Mouse (Mus musculus) layer of hippocampus, postnatal 25 days (tissue): ENCODE measurements around the gene Odf4. TPM values are rescaled to one million over a fixed set of nuclear protein-coding genes. Genes with fewer than 3 reads are reported as not detected.
"Not testable (repeated sequence)": the region's sequence is repeated elsewhere in the genome, so short reads cannot be mapped to it uniquely, and the experiment has no call there.

Source experiments
- DNase-seq, 2 experiments: peaks; one replicate each; pipeline ENCODE4 v3.0.0; 2022; ENCODE audit warnings: mixed read lengths in 2 of 2, low spot score in 1 of 2; ENCODE audit errors: extremely low spot score in 1 of 2
- total RNA-seq, 2 experiments: library from RNA; stranded (reverse); gene quantifications; 2 replicates each; pipeline ENCODE4 v1.2.3; 2021

Gene Odf4
- total RNA-seq = not detected

DNA sequence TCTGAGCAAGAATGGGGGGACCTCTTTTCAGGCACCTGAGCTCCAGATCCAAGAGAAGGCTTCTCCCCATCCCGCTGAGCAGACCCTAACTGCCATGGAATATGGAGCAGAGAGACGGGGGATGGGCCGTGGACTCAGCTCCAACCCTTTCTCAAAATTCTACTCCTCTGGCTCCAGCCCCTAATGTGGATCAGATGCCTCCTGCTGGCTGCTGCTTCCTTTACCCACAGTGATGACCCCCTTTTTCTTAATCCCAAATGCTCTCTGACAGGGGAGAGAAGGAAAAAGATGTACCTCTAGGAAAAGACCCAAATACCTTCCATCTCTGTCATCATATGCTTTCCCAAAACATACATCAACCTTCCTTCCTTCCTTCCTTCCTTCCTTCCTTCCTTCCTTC is at the start of gene Odf4:
Gene Odf4, minus strand, starts transcription at position 101 of the 400 bp plus-strand sequence.
- no peak for DNase-seq

DNA sequence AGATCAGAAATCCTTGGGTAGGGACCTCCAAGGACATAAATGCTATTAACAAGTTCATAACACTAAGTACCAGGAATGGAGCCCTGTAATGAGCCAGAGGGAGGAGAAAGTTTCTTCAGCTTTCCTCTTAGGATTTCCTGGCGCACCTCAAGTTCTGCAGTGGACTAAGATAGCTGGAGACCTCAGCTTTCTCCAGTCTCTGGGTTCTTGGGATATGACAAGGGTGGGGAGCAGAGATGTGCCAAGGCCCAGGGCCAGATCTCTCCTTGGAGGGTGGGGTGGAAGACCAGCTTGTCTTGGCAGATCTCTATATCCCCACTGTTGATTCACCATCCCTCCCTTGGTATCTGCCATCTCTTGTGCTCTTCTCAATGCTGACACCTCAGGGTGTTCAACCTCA is 48.7 kb upstream of the Odf4 start:
- no peak for DNase-seq

DNA sequence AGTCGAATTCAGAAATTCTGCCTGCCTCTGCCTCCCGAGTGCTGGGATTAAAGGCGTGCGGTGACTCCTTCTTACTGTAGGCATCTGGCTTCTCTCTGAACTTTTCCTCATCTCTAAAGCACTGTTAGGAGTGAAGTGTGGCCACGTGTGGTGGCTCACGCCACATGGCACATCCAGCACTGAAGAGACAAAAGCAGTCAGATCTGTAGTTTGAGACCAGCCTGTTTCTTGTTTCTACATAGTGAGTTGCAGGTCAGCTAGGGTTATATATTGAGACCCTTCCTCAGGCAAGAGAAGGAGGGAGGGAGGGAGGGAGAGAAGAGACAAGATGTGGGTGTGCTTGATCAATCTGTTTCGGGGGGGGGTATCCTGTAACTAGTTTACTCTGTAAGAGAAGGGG is 48.2 kb upstream of the Odf4 start, which contains the start of gene Rangrf:
Gene Rangrf, minus strand, starts transcription at position 101 of the 400 bp plus-strand sequence.
- no peak for DNase-seq

DNA sequence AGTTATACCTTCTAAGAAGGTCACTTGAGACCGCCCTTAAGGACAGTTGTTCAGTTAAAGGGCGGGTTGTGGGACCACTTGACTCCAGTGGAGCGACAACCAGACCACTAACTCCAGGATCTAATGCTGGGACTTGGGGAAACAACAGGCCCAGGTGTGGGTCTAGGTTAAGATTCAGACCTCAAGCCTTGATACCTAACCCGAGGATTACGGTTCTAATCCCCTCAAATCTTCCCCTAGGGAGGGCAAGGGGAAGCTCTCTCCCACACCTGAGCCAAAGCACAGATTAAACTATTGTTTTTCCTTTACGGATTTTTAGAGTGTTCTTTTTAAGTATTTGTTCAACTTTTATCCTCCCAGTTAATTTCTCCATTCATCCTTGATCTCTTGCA is 47.2 kb upstream of the Odf4 start:
- DNase-seq = no peak

DNA sequence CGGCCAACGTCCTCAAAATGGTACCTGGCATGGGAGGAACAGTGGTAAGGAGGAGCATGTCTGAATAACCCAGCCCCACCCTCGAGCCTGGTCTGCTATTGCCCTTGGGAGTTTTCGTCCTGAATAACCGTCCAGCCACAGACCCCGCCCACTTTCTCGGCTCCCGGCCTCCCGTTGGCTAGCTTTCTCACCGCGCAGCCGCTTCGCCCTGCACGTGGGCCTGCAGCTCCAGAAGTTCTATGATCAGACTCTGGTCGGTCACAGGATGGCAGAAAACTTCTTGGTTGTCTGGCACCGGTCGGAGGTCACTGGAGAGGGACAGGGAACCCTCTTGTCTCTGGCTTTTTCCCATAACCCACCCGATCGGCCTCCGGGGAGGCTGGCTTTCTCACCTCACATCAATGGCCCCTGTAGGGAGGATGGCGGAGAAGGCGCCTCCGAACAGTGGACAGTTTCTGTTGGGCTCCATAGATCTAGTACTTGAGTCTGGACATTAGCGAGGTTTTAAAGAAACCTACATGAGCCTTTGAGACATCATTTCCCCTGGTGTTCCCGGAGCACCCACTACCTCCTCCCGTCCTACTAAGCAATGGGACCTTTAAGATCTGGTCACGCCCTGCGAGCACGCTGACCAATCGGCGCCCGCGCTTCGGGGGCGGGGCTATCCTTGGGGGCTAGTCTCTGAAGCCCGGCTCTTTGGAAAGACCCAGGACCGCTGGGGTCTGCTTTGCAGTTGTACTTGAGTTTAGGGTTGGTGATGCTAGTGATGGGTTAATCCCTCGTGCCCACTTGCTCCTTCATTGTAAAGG is 46.6 kb upstream of the Odf4 start:
- peak; percentile 57 to 73 for DNase-seq

DNA sequence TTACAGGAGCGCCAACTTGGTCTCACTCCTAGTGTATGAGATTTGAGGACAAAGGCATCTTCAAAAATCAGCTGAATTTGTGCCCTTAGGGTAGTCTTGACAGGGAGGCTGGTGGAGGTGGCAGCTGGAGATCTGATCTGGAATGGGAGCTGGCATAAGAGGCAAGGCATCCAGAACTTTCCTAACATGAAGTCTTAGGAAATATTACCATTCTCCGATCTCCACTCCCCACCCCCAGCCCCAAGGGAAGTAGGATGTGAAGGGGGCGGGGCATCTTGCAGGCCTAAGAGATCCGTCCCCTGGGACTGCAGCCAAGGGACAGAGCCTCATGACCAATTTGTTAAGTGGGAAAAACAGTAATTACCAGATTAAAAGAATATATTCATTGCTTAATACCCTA is 43.4 kb upstream of the Odf4 start:
- DNase-seq = no peak

DNA sequence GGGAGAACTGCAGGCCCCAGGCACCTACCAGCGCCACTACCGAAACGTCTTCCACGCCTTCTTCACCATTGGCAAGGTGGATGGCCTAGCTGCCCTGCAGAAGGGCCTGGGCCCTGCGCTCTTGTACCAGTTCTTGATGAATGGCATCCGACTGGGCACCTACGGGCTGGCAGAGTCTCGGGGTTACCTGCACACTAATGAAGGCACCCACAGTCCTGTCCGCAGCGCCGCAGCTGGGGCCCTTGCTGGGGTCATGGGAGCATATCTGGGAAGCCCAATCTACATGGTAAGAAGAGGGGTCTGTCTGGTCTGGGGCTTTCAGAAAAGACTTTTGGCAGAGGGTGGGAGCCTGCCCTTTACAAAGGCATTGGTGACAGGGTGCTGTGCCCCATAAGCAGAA is 41.9 kb upstream of the Odf4 start:
- DNase-seq = no peak

DNA sequence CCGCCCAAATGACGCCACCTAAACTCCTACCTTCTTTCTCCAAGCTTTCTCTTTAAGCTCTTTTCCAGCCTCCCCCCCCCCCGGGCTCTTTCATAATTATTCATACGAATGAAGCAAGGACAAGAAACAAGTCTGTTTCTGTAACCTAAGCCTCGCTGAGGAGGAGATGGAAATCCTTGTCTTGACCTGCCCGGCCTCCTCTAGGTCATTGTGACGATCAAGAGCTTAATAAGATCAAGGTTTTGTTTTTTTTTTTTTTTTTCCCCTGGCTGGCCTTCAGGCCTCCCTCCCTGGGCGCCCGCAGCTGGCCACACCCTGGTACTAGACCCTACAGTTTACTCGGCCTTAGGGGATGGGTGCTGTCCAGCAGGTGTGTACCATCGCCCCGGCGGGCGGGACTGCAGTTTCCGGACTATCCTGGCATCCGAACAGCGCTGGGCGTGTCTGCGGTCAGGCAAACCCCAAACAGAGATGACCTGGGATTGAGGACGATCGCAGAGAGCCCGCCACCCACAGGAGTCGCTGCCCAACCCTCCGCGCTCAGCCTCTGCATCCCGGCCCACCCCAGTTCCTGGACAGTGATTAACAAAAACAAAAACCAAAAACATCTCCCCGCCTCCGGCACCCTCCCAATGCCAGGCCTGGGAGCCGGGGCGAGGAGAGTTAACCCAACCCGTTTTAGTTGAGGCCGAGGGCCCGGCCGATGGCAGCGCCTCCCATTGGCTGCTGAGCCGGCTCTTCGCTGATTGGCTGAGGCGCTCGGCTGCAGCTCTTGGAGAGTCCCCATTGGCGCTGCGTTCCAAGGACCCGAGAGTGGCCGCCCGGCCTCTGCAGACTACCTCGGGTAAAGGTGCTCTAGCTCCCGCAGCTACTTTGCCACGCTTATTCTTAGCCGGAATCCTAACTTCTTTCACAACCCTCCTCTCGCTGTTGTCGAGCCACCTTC is 40.7 kb upstream of the Odf4 start, which contains the start of gene Slc25a35:
Gene Slc25a35, plus strand, starts transcription at position 795 of the 946 bp plus-strand sequence.
- DNase-seq = peak; percentile 78 to 79

DNA sequence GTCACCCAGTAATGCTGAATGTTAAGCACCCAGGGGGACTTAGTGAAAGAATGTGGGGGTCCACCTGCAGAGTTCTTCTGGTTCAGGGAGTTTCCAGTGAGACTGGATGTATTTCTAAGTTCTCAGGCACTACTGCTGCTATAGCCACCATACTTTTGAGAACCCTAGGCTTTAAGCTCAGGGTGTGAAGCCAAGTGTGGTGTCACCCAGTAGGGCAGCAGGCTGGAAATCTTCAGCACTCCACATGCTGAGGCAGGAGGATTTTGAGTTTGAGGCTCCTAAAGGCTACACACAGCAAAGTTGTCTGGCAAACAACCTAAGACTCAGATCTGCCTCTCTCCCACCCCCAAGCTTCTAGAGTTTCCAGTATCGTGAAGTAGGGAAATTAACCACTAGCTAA is 39.7 kb upstream of the Odf4 start:
- DNase-seq = no peak

DNA sequence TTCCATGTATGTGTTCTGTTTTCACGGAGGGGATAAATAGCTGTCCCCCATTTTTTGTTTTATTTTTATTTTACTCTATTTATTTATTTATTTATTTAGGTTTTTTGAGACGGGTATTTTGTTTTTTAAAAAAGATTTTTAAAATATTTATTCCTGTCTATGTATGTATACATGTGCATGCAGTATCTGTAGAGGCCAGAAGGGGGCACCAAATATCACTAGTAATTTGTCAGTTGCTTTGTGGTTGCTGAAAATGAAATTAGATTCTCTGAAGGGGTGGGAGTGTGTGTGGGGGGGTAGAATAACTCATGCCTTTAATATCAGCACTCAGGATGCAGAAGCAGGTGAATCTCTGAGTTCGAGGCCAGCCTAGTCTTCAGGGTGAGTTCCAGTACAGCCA is 39.0 kb upstream of the Odf4 start:
- peak in 1 of 2 experiments; percentile 65 for DNase-seq

DNA sequence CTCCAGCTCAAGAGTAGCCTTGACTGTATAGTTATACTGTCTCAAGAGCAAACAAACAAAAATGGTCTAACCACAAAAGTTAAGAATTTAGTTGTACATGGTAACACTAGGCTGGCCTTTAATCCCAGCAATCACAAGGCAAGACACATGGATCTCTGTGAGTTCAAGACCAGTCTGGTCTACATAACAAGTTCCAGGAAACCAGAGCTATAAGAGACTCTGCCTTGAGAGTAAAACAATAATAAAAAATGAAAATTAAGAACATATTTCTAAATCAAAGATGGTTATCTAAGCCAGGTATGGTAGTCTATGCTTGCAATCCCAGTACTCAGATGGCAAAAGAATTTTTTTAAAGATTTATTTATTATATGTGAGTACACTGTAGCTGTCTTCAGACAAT is 38.2 kb upstream of the Odf4 start:
- no peak for DNase-seq

DNA sequence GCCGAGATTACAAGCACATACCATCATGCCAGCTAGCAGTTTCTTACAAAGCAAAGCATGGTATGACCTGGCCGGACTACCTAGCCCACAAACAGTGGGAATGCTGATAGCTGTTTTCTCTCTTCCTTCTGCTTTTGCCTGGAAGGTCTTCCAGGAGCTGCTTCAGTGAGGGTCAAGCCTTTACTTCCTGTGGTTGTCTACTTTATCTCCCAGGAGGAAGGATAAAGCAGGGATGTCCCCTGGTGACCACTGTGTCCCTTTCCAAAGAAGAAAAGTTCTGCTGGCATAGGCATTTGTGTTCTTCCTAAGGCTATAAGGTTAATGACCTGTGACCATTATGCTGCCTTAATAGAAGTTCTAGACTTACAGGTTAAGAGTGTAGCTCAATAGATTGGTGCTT is 36.5 kb upstream of the Odf4 start:
- no peak for DNase-seq

DNA sequence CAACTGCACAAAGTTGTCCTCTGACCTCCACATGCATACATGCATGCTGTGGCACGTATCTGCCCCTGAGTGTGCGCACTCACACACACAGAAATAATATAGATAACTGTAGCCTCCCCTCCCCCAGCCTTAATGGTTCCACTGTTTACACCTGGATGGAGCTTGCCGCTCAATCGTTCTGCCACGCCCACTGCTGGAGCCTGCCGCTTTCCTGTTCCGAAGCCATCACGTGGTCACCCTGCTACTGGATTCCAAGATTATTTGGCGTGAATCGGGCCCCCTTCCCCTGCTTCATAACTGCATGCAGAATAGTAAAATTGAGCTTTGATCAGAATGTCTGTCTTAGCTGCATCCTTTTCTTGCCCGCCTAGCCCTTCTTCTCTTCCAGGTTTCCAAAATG is 35.3 kb upstream of the Odf4 start:
- not testable (repeated sequence) for DNase-seq

DNA sequence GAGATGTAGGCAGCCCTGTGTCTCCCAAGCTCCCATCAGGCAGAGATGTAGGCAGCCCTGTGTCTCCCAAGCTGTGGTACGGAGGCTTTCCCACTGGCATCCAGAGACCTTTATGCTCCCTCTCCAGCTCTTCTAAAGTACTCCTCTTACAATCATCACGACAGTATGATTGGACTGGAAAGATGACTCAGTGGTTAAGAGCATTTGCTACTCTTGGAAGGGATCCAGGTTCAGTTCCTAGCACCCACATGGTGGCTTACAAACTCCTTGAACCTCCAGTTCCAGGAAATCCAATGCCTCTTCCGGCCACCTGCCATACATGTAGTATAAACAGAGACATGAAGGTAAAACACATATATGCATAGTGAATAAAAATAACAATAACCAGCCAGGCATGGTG is 34.7 kb upstream of the Odf4 start:
- no peak for DNase-seq

DNA sequence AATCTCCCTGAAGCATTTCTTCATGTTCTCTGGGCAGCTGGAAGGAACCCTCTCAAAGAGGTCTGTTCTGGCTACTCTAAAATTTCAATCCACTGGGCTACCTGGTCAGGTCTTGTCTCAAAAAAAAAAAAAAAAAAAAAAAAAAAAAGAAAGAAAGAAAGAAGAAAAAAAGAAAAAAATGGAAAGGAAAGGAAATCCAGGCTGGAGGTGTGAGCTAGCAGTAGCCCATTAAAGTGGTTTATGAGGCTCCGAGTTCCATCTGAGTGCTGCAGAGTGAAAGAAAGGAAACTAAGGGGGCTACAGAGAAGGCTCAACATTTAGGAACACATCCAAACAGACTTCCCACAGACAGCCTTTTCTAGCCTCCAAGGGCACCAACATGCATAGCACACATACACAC is 31.1 kb upstream of the Odf4 start:
- DNase-seq = no peak

DNA sequence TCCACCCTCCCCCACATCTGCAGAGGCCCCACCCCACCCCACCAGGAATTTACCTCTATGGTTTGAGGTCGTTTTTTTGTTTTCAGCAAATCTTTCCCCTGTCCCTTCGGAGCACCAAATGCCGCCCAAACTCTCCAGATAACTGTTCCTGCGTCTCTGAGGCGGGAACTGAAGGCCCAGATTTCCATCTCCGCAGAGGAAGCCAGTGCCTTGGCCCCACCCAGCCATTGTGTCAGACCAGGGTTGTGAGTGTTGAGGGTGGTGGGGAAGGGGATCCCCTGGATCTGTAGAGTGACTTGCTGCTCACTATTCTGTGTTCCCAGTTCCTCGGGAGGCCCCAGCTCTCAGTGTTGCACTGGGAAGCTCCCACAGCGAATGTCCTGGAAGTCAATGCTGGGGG is 30.4 kb upstream of the Odf4 start, which contains the start of gene Arhgef15:
Gene Arhgef15, minus strand, starts transcription at position 173 of the 400 bp plus-strand sequence.
- no peak for DNase-seq

DNA sequence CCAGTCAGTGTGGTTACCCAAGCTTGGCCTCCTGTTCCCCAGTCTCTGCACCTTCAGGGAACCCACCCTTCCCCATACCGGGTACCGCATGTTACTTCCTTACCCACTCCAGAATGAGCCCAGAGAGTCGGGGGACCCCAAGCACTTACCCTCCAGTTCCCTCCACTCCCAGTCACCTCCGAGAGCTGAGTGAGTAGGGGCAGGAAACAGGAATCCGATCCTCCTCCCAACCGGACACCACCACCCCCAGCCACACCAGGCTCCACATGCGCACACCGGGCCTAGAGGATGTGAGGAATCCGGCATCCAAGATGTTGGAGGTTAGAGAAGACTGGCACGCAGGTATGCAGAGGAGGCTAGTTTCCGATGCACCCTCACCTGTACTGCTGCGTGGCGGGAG is 29.8 kb upstream of the Odf4 start:
- no peak for DNase-seq

DNA sequence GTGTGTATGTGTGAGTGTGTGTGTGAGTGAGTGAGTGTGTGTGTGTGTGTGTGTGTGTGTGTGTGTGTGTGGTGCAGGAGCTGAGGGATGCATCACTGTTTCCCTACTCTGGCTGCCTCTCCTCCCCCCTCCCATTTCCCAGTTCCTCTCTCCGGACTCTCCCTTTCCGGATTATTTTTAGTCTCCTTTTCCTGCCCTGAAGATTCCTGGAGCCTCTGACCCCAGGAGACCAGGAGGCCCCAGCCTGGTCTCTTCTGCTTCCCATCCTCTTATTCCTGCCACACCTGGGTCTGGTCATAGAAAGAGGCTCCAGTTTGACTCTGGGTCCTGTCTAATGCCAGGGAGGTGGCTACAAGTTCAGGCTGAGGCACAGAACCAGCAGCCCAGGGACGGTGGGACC is 29.2 kb upstream of the Odf4 start:
- DNase-seq = no peak

DNA sequence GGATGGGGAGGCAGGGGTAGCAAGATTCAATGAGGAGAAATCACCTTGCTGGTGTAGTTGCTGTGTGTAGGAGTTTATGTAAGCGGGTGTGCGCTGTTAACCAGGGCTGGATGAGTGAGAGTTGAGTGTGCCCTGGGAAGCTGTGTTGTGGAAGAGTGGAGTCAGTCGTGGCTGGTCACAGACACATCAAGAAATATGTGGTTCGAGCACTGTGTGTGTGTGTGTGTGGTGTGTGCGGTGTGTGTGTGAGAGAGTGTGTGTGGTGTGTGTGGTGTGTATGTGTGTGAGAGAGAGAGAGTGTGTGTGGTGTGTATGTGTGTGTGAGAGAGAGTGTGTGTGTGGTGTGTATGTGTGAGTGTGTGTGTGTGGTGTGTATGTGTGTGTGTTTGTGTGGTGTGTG is 28.6 kb upstream of the Odf4 start:
- no peak for DNase-seq

DNA sequence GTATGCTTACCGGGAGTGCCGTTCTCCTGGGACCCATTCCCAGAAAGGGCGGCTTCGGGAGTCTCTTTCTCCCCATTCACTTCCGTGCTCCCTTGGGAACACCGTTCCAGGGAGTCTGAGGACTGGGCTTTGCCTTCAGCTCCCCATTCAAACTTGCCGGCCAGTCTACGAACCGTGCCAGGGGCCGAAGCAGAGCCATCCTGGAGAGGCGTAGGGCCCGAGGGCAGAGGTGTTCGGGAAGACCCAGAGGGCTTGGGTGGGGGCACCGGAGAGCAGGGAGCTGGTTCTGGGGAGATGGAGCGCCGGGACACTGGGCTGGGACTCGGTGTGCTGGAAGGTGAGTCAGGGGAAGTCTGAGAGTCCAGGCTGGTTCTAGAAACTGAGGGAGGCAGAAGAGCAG is 27.5 kb upstream of the Odf4 start:
- no peak for DNase-seq

DNA sequence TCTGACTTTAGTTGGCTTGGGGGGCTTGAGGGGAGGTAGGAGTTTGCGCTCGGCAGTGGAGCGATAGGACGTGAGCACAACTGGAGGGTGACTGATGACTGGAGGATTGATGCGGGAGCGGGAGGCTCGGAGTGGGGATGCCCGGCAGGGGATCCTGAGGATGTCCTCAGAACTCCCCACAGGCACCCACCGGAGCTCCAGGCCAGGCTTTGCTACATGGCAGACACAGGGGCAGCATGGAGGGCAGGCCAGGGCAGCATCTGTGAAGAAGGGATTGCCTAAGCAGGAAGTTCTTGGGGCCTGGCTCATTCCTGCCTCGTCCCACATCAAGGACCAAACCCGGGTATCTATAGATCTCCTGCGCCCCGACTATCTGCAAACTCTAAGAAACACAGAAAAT is 27.0 kb upstream of the Odf4 start:
- DNase-seq = no peak
